Mouse (Mus musculus) c-Kit-negative CD71-positive TER-119-positive erythroid progenitor cells, embryonic 14.5 days (primary cell): Measurements from ENCODE around the gene Crabp2.

Experiments used
- DNase-seq: peaks from one replicate; pipeline ENCODE4 v3.0.0-alpha.2; 2013; ENCODE audit warnings: low read depth, low spot score

Gene Crabp2

DNA sequence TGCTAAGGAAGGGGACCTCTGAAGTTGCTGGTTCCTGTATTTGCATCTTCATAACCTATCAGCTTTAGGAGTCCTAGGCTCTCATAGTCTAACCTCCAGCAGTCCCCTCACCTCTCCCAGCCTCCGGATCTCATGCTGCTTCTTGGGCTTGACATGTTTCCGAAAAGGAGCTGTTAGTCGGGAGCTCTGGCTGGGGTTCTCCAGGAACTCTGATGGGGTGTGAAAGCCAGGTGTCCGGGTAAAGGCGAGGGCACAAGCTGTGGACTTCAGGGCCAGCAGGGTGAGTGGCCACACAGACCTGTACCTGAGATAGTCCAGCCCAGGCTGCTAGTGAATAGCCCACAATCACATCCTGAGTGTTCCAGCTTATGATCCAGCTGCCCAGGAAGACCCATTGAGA is 21.0 kb upstream of the Crabp2 start:
- DNase-seq = no peak

DNA sequence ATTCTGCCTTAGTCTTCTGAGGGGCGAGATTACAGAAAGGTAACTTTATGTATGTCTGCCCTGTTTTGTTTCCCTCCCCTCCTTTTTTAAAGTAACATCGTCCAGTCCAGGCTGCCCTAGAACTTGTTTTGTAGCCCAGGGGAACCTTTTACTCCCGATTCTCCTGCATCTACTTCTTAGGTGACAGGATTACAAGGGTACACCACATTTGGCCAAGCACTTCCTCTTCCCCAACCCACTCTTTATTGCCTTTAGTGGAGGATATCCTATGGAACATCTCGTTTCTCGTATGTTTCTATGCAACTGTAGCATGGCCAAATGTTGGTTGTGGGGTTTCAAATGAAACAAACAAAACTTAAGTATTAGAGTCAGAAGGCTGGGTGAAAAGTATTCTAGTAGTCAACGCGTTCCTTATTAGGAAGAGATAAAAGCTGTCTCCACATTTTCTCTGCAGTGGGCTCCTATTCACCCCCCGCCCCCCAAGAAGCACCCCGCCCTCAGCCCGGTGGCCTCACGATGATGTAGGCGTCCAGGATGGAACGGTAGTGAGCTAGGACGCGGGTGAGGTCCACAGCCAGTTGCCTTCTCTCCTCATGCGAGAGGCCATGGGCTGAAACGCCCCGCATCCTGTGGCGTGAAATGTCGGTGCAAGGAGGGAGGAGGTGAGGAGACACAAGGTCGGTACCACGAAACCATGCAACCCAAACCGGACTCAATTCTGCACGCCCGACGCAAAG is 19.0 kb upstream of the Crabp2 start:
- no peak for DNase-seq

DNA sequence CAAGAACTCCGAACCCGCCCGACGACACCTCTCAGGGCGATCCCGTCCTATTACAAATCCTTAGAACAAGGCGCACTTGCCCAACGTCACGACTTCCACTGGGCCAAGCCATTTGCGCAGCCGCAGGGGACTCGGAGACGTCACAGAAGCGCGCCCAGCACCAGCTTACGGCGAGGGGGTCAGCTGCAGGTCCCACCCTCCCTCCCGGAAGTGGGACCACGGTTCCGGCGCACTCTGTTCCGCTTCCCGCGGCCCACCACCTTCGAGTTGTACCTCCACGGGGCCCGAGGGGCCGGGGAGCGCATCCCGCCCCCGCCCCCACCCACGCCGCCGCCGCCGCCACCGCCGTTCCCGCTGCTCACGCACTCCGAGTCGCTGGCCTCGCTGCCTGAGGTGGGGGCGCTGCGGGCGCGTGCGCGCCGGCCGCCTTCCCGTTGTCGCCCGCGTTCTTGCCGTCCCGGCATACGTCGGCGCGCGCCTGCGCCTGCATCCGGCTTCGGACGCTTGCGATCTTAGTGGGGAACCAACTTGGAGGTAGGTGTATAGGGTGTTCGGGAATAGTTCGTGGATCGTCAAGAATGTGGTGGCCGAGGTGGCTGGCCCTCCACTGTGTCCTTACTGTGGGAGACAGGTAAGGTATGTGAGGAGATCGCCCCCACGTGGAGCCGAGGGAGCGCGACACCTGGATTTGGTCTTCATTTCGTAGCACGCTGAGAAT is 18.2 kb upstream of the Crabp2 start, which contains the start of the genes Isg20l2 and Rrnad1:
Gene Isg20l2 (plus strand): TSS at position 237 of the 718 bp plus-strand sequence.
Gene Rrnad1 (minus strand): TSS at position 640 of the 718 bp plus-strand sequence.
- DNase-seq = peak; percentile 71

DNA sequence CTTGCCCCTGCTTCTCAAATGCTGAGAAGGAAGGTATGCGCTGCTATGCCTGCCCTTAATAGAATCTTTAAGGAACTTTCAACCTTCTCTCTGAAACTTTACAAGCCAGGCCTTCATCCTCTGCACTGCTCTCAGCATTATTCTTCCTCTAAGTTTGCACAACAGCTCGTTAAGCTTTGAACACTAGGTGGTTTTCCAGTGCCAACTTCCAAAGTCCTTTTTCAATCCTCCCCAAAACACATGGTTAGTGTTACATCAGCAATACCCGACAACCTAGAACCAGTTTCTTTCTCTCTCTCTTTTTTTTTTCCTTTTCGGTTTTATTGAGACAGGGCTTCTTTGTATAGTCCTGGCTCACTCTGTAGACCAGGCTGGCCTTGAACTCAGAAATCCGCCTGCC is 14.4 kb upstream of the Crabp2 start:
- no peak for DNase-seq

DNA sequence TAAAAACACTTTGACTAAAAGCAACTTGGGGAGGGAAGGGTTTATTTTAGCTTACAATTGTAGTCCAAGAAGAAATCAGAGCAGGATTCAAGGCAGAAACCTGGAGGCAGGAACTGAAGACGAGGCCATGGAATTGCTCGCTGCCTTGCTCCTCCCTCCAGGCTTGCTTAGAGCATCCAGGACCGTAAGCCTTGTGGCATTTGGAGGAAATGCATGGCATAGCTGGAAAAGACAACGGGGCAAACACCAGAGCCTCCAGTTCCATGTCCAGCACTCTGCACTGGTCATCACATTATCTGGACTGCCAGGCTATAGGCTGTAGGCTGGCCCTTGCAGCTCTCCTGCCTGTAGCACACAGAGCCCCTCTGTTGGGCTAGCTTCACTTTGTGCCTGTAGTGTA is 14.0 kb upstream of the Crabp2 start:
- no peak for DNase-seq

DNA sequence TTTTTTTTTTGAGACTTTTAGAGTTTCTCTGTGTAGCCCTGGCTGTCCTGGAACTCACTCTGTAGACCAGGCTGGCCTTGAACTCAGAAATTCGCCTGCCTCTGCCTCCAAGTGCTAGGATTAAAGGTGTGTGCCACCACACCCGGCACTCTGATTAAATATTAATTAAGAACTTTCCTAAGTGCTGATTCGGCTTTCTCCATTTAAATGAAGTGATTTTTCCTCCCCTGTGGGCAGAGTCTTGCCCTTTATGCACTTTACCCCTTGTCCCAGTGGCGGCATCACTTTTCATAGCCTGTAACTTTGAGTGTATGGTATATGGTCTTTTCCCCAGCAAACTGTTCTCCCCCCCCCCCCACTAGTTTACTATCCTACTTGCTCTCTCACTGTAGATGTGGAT is 13.3 kb upstream of the Crabp2 start:
- no peak for DNase-seq

DNA sequence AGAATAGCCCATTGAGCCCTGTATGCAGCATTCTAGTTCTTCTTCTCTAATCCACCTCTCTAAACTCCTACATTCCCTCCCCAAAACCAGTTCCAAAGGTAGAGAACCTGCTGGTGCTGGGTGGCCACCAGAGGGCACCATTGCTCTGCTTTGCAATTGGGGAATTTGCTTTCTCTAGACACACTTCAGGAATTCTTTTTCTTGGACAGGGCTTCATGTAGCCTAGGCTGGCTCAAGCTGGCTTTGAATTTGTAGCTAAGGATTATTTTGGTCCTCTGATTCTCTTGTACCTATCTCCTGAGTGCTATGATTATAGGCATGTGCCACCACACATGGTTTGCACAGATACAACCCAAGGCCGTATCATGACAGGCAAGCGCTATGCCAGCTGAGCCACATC is 12.7 kb upstream of the Crabp2 start:
- DNase-seq = peak; percentile 44

DNA sequence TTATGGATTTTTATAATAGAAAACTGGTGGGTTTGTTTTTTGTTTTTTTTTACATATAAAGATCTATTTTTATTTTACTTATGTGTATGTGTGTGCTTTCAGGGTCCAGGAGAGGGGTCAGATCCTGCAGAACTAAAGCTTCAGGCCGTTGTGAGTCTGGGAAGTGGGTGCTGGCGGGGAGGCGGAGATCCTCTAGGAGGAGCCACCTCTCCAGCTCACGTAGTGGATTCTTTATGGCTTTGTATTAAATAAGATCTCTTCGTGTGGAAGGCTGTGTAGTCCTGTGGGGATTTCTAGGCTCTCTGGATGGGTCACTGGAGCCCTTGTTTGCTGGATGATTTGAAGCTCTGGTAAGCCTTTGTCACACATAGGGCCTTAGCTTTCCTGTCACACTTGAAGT is 7.9 kb upstream of the Crabp2 start:
- no peak for DNase-seq

DNA sequence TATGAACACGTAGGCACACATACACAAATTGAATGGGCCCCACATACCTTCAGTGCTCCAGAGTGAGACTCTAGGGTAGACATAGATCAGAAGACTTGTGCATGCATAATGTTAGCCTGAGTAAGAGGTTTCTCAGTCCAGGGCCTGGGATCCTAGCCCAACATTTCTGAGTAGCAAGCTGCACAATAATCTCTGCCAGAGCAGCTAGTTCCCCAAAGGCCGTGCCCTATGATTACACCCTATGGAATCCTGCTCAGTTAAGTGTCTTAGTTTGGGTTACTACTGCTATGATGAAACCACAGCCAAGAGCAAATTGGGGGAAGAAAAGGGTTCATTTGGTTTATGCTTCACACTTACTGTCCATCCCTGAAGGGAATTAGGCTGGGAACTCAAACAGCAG is 6.0 kb upstream of the Crabp2 start:
- DNase-seq = no peak

DNA sequence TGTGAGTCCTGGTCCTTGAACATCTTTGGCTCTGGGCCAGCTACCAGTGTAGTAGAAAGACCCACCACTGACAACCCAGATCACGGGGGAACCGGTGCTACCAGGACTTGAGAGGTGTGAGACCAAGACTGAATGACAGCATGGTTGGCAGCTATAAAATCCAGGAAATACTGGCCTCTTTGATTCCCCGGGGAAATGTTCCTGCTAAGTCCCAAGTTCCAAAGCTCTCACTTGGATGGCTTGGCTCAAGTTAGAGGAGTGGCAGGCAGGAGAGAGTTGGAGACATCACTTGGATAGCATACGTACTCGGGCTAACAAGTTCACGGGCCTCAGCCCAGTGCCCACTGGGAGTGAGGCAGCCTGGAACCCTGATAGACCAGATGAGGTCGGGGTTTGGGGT is 4.9 kb upstream of the Crabp2 start:
- no peak for DNase-seq

DNA sequence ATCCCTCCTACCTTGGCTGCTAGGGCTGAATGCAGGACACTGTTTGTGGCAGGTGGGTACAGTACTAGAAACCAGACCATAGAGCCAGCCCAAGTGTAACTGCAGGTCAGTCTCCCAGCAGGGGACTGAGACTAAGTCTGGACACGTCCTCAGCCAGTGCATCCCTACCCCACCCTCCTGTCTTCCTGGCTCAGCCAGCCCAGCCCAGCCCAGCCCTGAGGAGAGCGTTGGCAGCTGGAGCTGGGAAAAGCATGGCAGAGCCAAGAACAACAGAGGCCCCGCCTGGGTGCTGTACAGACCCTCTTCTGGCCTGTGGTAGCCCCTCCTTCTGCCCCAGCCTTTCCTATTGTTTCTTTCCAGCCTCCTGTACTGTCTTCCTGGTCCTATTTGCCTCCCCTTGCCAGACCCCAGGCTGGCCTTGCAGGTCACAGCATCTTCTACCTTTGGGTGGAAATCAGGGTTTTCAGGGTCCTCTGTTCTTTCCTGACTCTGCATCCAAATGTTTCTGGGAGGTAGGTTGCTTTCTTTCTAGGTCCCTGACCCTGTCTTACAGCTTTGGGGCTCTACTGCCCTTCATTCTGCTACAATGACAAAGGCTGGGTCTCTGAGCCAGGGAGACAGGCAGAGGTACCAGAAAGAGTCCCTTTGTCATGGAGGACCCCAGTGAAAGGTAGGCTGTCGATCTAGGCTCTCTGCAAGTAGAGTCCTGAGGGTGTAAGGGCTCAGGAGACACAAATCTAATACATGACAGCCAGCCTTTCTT is 3.4 kb upstream of the Crabp2 start:
- DNase-seq = no peak

DNA sequence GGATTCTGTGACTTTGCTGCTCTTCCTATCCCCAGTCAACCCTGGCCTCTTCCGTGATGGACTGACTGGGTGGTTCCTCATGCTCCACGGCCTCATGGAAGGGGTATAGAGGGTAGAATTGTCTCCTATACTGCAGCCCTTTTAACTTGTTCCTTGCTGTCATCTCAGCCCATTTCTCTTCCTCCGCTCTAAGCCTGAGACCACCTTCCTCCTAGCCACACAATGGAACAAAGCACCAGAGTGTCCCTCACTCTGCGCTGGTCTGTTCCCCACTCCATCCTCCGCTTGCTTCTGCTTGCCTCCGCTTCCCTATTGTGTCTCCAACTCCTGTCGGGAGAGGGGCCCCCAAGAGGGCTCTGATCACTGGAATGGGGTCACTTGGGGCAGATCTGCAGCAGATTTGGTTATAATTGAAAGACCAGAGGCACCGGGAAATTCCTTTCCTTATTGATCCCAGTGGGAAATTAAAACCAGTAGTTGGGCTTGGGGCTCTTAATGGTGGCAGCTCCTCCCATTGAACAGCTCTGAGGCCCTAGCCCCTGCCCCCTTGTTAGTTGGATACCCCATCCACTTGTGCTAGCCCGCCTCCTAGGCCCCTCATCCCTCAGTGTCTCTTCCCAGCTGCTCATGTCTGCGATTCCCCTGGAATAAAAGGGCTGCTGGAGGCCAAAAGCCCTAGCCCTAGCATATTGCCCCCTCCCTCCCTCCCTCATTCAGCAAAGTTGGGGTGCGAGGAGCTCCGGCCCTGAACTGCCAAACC is 2.5 kb upstream of the Crabp2 start:
- DNase-seq = no peak

DNA sequence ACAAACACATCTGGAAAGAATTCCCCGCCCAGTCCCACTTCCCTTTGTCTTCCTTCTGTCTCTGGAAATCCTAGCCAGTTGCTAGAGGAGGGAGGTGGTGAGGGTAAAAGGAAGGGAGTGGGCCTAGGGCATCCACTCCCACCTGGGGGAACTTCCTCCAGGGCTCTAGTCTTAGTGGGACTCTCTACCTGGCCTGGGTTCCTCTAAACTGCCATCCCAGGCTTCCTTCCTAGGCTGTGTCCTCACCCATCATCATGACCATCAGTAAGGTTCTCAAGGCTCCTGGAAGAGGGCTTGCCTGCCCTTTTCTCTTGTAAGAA is 2.0 kb upstream of the Crabp2 start:
- DNase-seq = no peak

DNA sequence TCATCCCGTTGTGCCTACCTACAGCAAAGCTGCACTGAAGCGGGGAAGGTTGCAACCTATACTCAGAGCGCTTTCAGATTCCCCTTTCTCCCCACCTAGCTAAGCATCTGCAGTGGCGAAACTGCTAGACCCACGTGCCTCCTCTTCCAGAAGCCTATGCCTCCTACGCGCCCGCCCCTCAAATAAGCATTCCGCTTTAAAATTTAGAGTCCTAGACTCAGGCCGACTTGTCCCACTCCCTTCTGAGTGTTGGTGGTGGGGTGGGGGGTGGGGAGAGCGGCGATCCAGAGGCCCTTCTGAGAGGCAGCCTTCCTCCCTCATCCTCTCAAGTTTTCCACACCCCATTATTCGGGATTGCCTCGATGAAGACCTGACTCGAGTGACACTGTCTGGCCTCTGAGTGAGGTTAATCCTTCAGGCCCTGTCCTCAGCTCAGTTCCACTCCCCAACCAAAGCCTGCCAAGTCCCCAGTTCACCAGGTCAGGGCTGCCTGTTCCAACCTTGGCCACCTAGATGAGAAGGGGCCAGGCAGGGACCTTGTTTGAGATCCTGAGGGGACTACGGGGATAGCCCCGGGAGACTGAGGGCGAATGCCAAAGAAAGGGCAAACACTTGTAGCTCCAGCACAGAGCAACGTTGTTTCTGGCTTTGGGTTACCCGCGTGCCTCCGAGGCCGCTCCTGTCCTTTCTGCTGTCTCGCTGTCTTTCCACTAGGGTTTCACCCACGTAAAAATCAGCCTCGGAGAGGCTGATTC is 1.2 kb upstream of the Crabp2 start:
- no peak for DNase-seq

DNA sequence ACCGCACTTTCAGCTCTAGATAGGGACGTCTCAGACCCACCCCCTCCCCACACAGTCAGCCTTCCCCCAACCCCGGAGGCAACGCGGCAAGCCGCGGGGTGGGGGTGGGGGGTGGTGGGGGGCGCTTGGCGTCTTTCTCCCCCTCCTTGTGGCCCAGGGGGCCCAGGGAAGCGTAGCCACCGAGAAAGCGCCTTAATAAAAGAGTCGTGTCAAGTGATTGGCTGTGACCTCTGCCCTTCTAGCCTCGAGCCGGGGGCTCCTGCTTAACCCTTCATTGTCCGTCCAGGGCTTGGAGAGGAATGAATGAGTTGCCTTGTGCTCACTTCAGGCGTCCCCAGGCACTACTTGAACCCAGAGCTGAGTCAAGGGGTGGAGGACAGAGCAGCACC is 661 bp upstream of the Crabp2 start:
- no peak for DNase-seq

DNA sequence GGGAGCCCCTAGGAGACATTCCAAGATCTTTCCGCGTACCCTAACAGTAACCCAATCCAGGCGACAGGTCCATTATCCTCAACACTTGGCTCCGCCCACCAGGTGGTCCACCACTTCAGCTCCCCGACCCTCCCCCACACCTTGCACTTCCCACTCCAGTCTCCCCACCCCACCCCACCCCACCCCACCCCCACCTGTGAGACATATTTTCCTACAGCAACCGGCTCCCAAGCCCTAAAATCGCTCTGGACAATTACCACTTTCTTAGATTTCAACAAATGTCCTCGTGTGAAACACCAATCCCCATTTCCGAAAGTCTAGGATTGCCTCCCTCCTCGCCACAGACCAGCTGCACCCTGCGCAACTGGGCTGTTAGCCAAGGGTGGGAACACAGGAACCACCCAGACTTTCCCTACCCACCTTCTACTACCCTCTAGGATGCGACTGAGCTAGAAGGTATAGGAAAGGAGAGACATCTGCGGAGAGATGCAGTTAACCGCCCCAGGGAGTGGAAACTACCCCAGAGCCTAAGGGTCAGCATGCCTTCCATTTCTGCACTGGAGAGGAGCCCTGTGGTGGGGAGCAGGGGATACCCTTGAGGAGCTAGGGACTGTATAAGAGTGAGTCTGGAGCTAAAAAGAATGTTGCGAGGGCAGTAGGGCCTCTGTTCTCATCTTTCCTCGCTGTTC is 944 bp downstream of the Crabp2 start:
- DNase-seq = no peak

DNA sequence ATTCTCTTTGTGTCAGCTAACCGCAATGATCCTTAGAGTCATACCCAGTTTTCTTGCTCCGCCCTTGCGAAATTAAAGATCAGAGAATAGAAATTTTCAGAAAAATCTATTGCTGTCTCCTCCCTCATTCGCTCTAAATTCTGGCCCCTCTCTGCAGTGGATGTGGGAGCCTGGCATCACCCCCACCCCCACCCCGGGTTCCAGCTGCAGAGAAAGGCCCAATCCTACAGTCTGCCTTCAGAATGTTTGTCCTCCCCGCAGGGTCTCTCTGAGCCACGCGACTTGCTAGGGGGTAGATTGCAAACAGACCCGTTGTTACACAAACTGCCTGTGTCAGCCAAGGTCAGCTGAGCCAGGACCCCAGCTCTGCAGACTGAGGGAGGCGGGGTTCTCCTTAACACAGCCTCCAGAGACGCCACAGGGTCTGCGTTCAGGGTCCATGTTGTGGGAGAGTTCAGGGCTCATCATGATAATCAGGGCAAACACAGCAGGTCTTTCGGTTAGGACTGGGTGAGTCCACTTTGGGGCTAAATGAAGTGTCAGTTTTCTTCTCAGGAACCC is 1.6 kb downstream of the Crabp2 start:
- no peak for DNase-seq

DNA sequence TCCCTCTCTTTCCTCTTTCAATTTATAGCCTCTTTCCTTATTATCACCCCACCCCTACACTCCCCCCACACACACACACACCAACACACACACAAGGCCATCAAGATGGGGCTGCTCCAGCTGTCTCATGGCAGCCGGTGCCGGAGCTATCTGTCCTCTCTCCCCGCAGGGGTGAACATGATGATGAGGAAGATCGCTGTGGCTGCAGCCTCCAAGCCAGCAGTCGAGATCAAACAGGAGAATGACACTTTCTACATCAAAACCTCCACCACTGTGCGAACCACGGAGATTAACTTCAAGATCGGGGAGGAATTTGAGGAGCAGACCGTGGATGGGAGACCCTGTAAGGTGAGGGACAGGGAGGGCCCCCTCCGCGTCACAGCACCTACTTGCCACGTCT is 3.5 kb downstream of the Crabp2 start:
- no peak for DNase-seq

DNA sequence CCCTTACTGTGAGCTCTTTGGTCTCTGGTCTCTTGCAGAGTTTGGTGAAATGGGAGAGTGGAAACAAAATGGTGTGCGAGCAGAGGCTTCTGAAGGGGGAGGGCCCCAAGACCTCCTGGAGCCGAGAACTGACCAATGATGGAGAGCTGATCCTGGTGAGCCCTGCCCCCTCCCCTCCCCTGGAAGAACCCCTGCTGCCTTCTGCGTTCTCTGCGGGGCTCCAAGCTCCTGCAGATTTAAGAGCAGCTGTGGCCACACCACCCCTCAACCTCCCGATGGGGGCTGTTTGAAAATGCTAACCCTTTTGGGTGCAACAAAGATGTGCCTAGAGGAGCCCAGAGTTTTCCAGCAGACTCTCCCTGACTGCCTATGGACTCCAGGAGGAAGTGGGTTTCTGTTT is 4.0 kb downstream of the Crabp2 start:
- DNase-seq = no peak

DNA sequence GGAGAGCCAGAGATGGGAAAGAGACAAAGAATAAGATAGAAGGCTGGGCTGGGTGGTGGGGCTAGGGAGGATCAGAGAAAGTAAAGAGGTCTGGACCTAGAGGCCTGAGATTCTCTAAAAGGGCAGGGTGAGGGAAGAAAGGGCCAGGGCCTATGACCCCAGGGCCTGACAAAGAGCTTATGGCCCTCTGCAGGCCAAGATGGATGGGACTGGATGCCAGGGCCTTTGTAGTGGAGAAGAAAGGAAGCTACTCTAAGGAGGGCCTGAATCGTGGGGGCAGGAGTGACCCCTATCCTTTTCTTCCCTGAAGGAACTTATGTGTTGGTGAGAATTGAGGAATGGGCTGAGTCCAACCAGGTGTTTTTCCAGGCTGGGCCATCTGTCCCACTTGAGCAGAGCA is 9.6 kb downstream of the Crabp2 start:
- DNase-seq = no peak
